Mouse (Mus musculus) left cerebral cortex, adult 2 months (tissue): Measurements from ENCODE around the gene Ddrgk1. TPM values are rescaled to one million over a fixed set of nuclear protein-coding genes. Genes with fewer than 3 reads are reported as not detected.
A peak's percentile ranks its signal among the peaks of the same experiment; 100 is the strongest.

ENCODE experiments used
- DNase-seq, 2 experiments: peaks; one replicate each; pipeline ENCODE4 v3.0.0; 2021 to 2022; ENCODE audit warnings: low spot score in 2 of 2, mixed read lengths in 1 of 2; ENCODE audit errors: extremely low spot score in 1 of 2
- H3K27ac ChIP-seq: fragments of 200-600 bp; 2 replicates; pipeline ENCODE4 v1.8.1; 2022
- H3K4me3 ChIP-seq: fragments of 200-600 bp; 2 replicates; pipeline ENCODE4 v1.8.1; 2022
- CTCF ChIP-seq: fragments of 200-600 bp; IDR thresholded peaks from 2 replicates; pipeline ENCODE4 v1.8.1; 2022; ENCODE audit warnings: antibody characterized with exemption, mild to moderate bottlenecking, moderate library complexity
- intact Hi-C: fragments of 180-260 bp; cut with DNase I; formaldehyde crosslinking; loops from one replicate; pipeline ENCODE4 v1.15.1; 2025
- total RNA-seq, 2 experiments: library from RNA; stranded (reverse); gene quantifications; 2 replicates each; pipeline ENCODE4 v1.2.3; 2021

Gene Ddrgk1
- total RNA-seq, 2 experiments from 2014 or later: 96.3 to 106 TPM

DNA sequence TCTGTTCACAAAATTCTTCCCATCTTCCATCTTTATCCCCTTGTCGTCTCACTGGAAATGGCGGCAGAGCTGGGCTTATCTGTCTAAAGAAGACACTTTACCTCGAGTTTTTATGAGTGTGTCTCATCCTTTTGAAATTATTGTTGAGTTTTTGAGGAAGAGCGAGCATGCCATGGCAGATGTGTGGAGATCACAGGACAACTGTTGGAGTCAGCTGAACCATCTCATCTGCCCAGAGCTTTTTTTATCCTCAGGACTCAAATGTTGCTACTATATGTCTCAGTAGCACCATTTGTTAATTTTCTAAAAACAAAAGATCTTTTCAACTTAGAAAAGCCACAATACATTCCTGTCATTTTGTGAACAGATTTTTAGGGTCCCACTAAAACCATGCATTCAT lies 19.3 kb downstream of the Ddrgk1 start:
- H3K27ac ChIP-seq: no peak overlapping the region
- no peak overlapping the region for H3K4me3 ChIP-seq
- no peak for DNase-seq
- TF ChIP-seq CTCF: no peak
- intact Hi-C loops: no loop called here

DNA sequence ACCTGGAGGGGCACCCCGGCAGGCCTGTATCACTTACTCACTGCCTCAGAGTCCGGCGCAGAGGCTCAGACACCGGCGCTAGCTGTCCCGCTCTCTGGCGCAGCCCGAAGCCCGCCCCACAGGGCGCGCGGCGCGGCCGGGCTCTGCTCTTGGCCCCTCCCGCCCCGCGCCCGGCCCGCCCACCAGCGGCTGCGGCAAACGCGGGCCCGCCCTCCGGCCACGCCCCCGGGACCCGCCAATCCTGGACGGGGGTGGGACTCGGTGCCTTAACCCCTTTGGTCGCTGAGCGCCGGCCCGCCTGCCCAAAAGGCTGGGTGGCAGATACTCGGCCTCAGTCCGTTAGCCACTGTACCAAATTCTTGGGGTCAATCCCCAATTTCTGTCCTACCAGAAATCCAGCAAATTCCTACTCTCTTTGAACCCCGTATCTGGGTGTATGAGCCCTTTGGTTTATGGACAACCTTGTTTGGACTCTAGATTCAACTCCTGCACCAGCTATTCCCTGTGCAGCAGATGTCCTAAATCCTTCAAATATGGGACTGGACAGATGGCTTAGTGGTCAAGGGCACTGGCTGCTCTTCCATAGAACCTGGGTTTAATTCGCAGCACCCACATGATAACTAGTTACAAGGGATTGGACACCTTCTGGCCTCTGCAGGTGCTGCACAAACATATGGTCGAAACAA lies 21.6 kb downstream of the Ddrgk1 start, which contains the start of gene Lzts3:
TSS of gene Lzts3 (minus strand) at position 120 of the 686 bp plus-strand sequence.
- intact Hi-C loops: loop anchor here (1.0 kb wide), 1 partner anchor 21 kb away; the partner anchor contains the start of gene Ddrgk1
- DNase-seq: peak; percentile 93 to 94
- no peak for TF ChIP-seq CTCF
- H3K4me3 ChIP-seq: peak within 1 kb of the TSS; percentile 68
- peak within 1 kb of the TSS; percentile 96 for H3K27ac ChIP-seq

GRCm38 (mm10) chr2:130642197-130642660 lies 22.2 kb downstream of the Ddrgk1 start:
- Histone ChIP-seq H3K27ac (peak overlapping the region; percentile 96), H3K4me3 (peak overlapping the region; percentile 68)
- TF ChIP-seq CTCF: no peak
- intact Hi-C loops: loop anchor here (1.0 kb wide), 1 partner anchor 22 kb away; the partner anchor contains the start of gene Ddrgk1
- DNase-seq: no peak

DNA sequence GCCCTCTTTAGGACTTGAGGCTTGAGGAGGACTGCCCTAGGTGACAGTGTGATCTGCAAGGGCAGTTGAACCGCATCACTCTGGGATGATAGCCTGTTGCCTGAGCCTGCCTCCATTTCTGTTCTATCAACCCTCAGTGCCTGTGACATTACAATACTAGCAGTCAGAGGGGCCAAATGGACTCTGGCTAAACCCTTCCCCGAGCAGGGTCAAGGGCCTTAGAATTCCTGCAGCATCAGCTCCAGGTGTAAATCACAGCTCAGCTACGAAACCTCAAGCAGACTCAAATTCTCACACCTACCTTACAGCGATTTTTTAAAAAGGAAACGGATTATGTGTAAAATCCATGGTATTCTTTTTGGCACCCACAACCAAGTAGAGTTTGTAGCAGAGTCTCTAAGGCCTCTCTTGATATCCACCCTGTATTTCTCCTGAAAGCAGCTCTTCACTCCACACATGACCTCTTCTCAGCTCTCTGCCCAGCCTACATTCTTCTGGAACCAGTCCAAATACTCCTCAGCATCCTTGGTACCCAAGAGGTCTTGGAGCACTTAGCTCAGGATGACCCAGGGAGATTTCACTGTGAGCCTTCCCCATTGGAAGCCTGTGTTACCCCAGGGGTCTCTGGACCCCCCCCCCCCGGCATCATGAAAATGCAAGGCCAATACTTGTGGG lies 23.0 kb downstream of the Ddrgk1 start:
- H3K27ac ChIP-seq: peak overlapping the region; percentile 96
- no peak for DNase-seq
- peak overlapping the region; percentile 68 for H3K4me3 ChIP-seq
- TF ChIP-seq CTCF: no peak
- intact Hi-C loops: loop anchor here (1.0 kb wide), 1 partner anchor 23 kb away; the partner anchor contains the start of gene Ddrgk1

GRCm38 (mm10) chr2:130639276-130639675 lies 25.2 kb downstream of the Ddrgk1 start:
- intact Hi-C loops: no loop called here
- peak overlapping the region; percentile 7; the same call in 1 of the 2 replicates for H3K4me3 ChIP-seq
- no peak for TF ChIP-seq CTCF
- DNase-seq: no peak
- peak overlapping the region; percentile 53 for H3K27ac ChIP-seq

DNA sequence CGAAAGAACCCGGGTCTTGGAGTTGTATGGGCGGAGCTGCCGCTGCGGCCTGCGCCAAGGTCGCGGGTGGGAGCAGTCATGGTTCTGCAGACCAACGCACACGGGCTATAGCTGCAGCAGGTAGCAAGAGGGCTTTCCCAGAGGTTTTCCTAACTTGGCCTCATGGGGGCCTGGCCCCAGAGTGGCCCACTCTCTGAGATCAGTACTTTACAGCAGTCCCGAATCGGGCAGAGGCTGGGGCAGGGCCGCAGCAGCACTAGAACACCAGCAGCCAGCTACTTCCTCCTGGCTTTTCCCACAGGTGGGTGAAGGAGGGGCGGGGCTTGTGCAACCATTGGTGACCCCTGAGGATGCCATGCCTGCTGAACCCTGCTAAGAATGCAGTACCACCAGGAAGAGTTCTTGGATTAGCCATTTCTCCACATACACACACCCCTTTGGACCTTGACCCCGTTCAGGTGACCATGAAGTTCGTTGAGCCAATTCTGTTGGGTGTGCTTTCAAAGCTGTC lies 26.3 kb downstream of the Ddrgk1 start:
- intact Hi-C loops: no loop called here
- no peak overlapping the region; the same call in 1 of the 2 replicates for H3K4me3 ChIP-seq

GRCm38 (mm10) chr2:130635847-130636246 lies 28.6 kb downstream of the Ddrgk1 start:
- DNase-seq: peak in 1 of 2 experiments; percentile 41
- TF ChIP-seq CTCF: no peak
- Histone ChIP-seq H3K4me3 (no peak overlapping the region), H3K27ac (peak overlapping the region; percentile 73)
- intact Hi-C loops: no loop called here

More for the DNA sequence above, 26.3 kb downstream of the Ddrgk1 start:
- H3K27ac ChIP-seq: peak overlapping the region; percentile 30; the same call in 1 of the 2 replicates
- DNase-seq: no peak
- TF ChIP-seq CTCF: no peak

GRCm38 (mm10) chr2:130634739-130635411 lies 29.6 kb downstream of the Ddrgk1 start:
- DNase-seq: peak in 1 of 2 experiments; percentile 43
- TF ChIP-seq CTCF: no peak
- H3K27ac ChIP-seq: peak overlapping the region; percentile 73
- H3K4me3 ChIP-seq: no peak overlapping the region
- intact Hi-C loops: no loop called here

- TF ChIP-seq CTCF: no peak
- intact Hi-C loops: no loop called here
- no peak overlapping the region for H3K4me3 ChIP-seq
- no peak for DNase-seq
- peak overlapping the region; percentile 73 for H3K27ac ChIP-seq
These were observed 30.3 kb downstream of the Ddrgk1 start for GRCm38 (mm10) chr2:130634006-130634738.

GRCm38 (mm10) chr2:130632887-130633675 lies 31.4 kb downstream of the Ddrgk1 start:
- no peak for DNase-seq
- TF ChIP-seq CTCF: no peak
- intact Hi-C loops: no loop called here
- Histone ChIP-seq H3K27ac (no peak overlapping the region), H3K4me3 (no peak overlapping the region)
